Mouse (Mus musculus) C2C12 (cell line): ENCODE data around the gene Cnpy4. TPM values are rescaled to one million over a fixed set of nuclear protein-coding genes. Genes with fewer than 3 reads are reported as not detected.

Source experiments
- H3K27me3 ChIP-seq: one replicate; pipeline ENCODE4 v1.6.1; 2011; ENCODE audit not compliant: control insufficient read depth, insufficient read depth, insufficient read length
- H3K36me3 ChIP-seq: one replicate; pipeline ENCODE4 v1.6.1; 2011; ENCODE audit not compliant: control insufficient read depth, insufficient read depth
- H3K4me3 ChIP-seq: one replicate; pipeline ENCODE4 v1.5.1; 2011; ENCODE audit warnings: mild to moderate bottlenecking, control low read depth; ENCODE audit not compliant: poor library complexity, insufficient read depth, severe bottlenecking
- H3K79me2 ChIP-seq: one replicate; pipeline ENCODE4 v1.6.1; 2011; ENCODE audit not compliant: control insufficient read depth, insufficient read depth
- H3K79me3 ChIP-seq: one replicate; pipeline ENCODE4 v1.6.1; 2011; ENCODE audit warnings: low read depth, control low read depth
- H3ac ChIP-seq: one replicate; pipeline ENCODE3; 2011; ENCODE audit warnings: low read depth; ENCODE audit not compliant: control insufficient read depth, insufficient read length
- CEBPB ChIP-seq: IDR thresholded peaks from one replicate; pipeline ENCODE4 v1.6.1; 2011; ENCODE audit warnings: low read depth, mild to moderate bottlenecking, control low read depth, moderate library complexity
- CTCF ChIP-seq: IDR thresholded peaks from one replicate; pipeline ENCODE4 v1.5.1; 2011; ENCODE audit not compliant: control insufficient read depth, insufficient read depth, insufficient read length
- FOSL1 ChIP-seq: IDR thresholded peaks from one replicate; pipeline ENCODE4 v1.8.0; 2011; ENCODE audit warnings: mild to moderate bottlenecking, low read length; ENCODE audit not compliant: poor library complexity, insufficient read depth, severe bottlenecking
- MAX ChIP-seq: IDR thresholded peaks from one replicate; pipeline ENCODE4 v1.6.1; 2011; ENCODE audit warnings: mild to moderate bottlenecking, control low read depth
- MYOD1 ChIP-seq: IDR thresholded peaks from one replicate; pipeline ENCODE4 v1.6.1; 2011; ENCODE audit warnings: low read depth; ENCODE audit not compliant: control insufficient read depth, insufficient read length
- MYOG ChIP-seq: IDR thresholded peaks from one replicate; pipeline ENCODE4 v1.6.1; 2011; ENCODE audit not compliant: control insufficient read depth, insufficient read length; ENCODE audit errors: extremely low read depth
- USF1 ChIP-seq: IDR thresholded peaks from one replicate; pipeline ENCODE4 v1.6.1; 2011; ENCODE audit warnings: low read depth, mild to moderate bottlenecking, control low read depth, moderate library complexity
- long read RNA-seq, 2 experiments: library from polyadenylated mRNA; unstranded; transcript quantifications; one replicate each; pipeline ENCODE4 v2.0.0; 2019 to 2020
- polyA plus RNA-seq: library from polyadenylated mRNA; unstranded; fragments of >200 nt; fragmentation: generic; extraction: Trizol; gene quantifications from one replicate; pipeline ENCODE4 v1.2.1, GENCODE M21; 2012; ENCODE audit warnings: missing spikeins

The Cnpy4 gene
- polyA plus RNA-seq = 23.0 TPM
- long read RNA-seq, experiment 1, transcript Cnpy4-202 (6 exons, 1,855 nt) = major isoform, 59 of 63 reads
- long read RNA-seq, experiment 1, partial matches to known transcripts = 4 of 63 reads
- long read RNA-seq, experiment 1, other reads (novel, unspliced or antisense) = 0 of 63 reads
- long read RNA-seq, experiment 2, transcript Cnpy4-202 (6 exons, 1,855 nt) = major isoform, 67 of 69 reads
- long read RNA-seq, experiment 2, partial matches to known transcripts = 1 of 69 reads
- long read RNA-seq, experiment 2, other reads (novel, unspliced or antisense) = 1 of 69 reads

- no peak for TF ChIP-seq MYOD1
- peak; percentile 13 for TF ChIP-seq USF1
- peak within 1 kb of the TSS; percentile 99 for H3ac ChIP-seq
- peaks cover 4% of the 10 kb centered on the region for H3K36me3 ChIP-seq
- H3K79me2 ChIP-seq = peaks cover 21% of the 10 kb centered on the region
- H3K79me3 ChIP-seq = peaks cover 7% of the 10 kb centered on the region
- H3K4me3 ChIP-seq = peak within 1 kb of the TSS; percentile 80
- no peaks in the 10 kb centered on the region for H3K27me3 ChIP-seq
Observed at GRCm38 (mm10) chr5:138186950-138187638, at the start of gene Cnpy4, which contains the start of gene Taf6. TSS of gene Cnpy4 (plus strand) at chr5:138187485. TSS of gene Taf6 (minus strand) at chr5:138187451.

- Histone ChIP-seq H3K36me3 (peaks cover 11% of the 10 kb centered on the region), H3K79me3 (no peaks in the 10 kb centered on the region), H3ac (no peak overlapping the region), H3K79me2 (no peaks in the 10 kb centered on the region), H3K27me3 (no peaks in the 10 kb centered on the region), H3K4me3 (no peak overlapping the region)
- TF ChIP-seq MYOD1 (no peak), CEBPB (no peak), MAX (no peak), MYOG (no peak), USF1 (no peak)
Observed at GRCm38 (mm10) chr5:138137935-138138549, 49.2 kb upstream of the Cnpy4 start.

- H3ac ChIP-seq = no peak overlapping the region
- H3K4me3 ChIP-seq = no peak overlapping the region
- no peaks in the 10 kb centered on the region for H3K27me3 ChIP-seq
- peaks cover 6% of the 10 kb centered on the region for H3K36me3 ChIP-seq
- no peaks in the 10 kb centered on the region for H3K79me3 ChIP-seq
- TF ChIP-seq MAX (no peak), CEBPB (no peak), FOSL1 (no peak), CTCF (no peak), MYOD1 (no peak), MYOG (no peak), USF1 (no peak)
- no peaks in the 10 kb centered on the region for H3K79me2 ChIP-seq
Observed at GRCm38 (mm10) chr5:138138585-138138984, 48.7 kb upstream of the Cnpy4 start.

GRCm38 (mm10) chr5:138154390-138154789 lies 32.9 kb upstream of the Cnpy4 start:
- Histone ChIP-seq H3K79me3 (peaks cover 18% of the 10 kb centered on the region), H3K4me3 (peak overlapping the region; percentile 74)
- TF ChIP-seq MYOG (no peak), USF1 (no peak), CTCF (no peak), CEBPB (no peak), FOSL1 (no peak), MAX (no peak), MYOD1 (no peak)

GRCm38 (mm10) chr5:138155443-138155976 lies 31.8 kb upstream of the Cnpy4 start, which contains the start of gene Zfp113:
TSS of gene Zfp113 (minus strand) at chr5:138155744.
- Histone ChIP-seq H3K79me2 (peaks cover 18% of the 10 kb centered on the region), H3K4me3 (peak within 1 kb of the TSS; percentile 74), H3K36me3 (peaks cover 23% of the 10 kb centered on the region), H3K79me3 (peaks cover 18% of the 10 kb centered on the region), H3ac (peak within 1 kb of the TSS; percentile 76), H3K27me3 (no peaks in the 10 kb centered on the region)
- no peak for TF ChIP-seq MYOD1
- no peak for TF ChIP-seq CEBPB
- no peak for TF ChIP-seq USF1
- TF ChIP-seq MYOG = no peak
- TF ChIP-seq CTCF = peak; percentile 70

More at GRCm38 (mm10) chr5:138154390-138154789, 32.9 kb upstream of the Cnpy4 start:
- no peaks in the 10 kb centered on the region for H3K27me3 ChIP-seq
- H3K36me3 ChIP-seq = peaks cover 27% of the 10 kb centered on the region
- no peak overlapping the region for H3ac ChIP-seq
- H3K79me2 ChIP-seq = peaks cover 18% of the 10 kb centered on the region
